Mouse (Mus musculus) brain, embryonic 14.5 days (tissue): ENCODE results near the gene Phf12.

Experiments
- CTCF ChIP-seq: fragments of 200-500 bp; IDR thresholded peaks from 2 replicates; pipeline ENCODE4 v1.5.1; 2012; ENCODE audit warnings: inconsistent platforms, mild to moderate bottlenecking, moderate library complexity, borderline replicate concordance; ENCODE audit not compliant: insufficient read depth, insufficient read length; ENCODE audit errors: extremely low read depth
- POLR2A ChIP-seq: fragments of 200-500 bp; IDR thresholded peaks from 2 replicates; pipeline ENCODE4 v1.6.1; 2012; ENCODE audit warnings: mild to moderate bottlenecking, inconsistent platforms, borderline replicate concordance; ENCODE audit not compliant: poor library complexity, insufficient read depth, insufficient read length, severe bottlenecking; ENCODE audit errors: extremely low read depth

- TF ChIP-seq CTCF (no peak), POLR2A (no peak)
These were observed 21.7 kb upstream of the Phf12 start for GRCm38 (mm10) chr11:77960898-77961297.
